Mouse (Mus musculus) CH12.LX (cell line): ENCODE measurements around the gene Setd2. TPM values are rescaled to one million over a fixed set of nuclear protein-coding genes. Genes with fewer than 3 reads are reported as not detected.

Source experiments
- DNase-seq: peaks from one replicate; pipeline ENCODE4 v3.0.0-alpha.2; 2013; ENCODE audit errors: extremely low read depth
- H3K27ac ChIP-seq: 2 replicates; pipeline ENCODE4 v1.5.1; 2012; ENCODE audit warnings: low read depth, mild to moderate bottlenecking, control low read depth, moderate library complexity; ENCODE audit not compliant: insufficient read depth
- H3K27me3 ChIP-seq: replicated peaks from 2 replicates; pipeline ENCODE3; 2012; ENCODE audit warnings: inconsistent platforms
- H3K36me3 ChIP-seq, 2 experiments: replicated peaks in 1 of 2; 2 replicates each; pipeline versions ENCODE3 to v1.6.1; 2012; ENCODE audit warnings: inconsistent platforms in 1 of 2, low read length in 1 of 2, mild to moderate bottlenecking in 1 of 2, mixed read lengths in 1 of 2, moderate library complexity in 1 of 2; ENCODE audit not compliant: control insufficient read depth in 1 of 2, insufficient read depth in 1 of 2
- H3K4me1 ChIP-seq, 2 experiments: 2 replicates each; pipeline ENCODE4 v1.6.1; 2012; ENCODE audit warnings: inconsistent platforms in 1 of 2, moderate library complexity in 1 of 2; ENCODE audit not compliant: insufficient read depth in 2 of 2, control insufficient read depth in 1 of 2
- H3K4me2 ChIP-seq: 2 replicates; pipeline ENCODE4 v1.6.1; 2012; ENCODE audit warnings: low read depth, mild to moderate bottlenecking, control low read depth; ENCODE audit not compliant: poor library complexity, insufficient read depth, severe bottlenecking
- H3K4me3 ChIP-seq, 3 experiments: fragments of 150-350 bp in 1 of 3; sonication (generic) in 1 of 3; replicated peaks in 1 of 3; 2 replicates each; pipeline versions ENCODE3 to v1.5.1; 2011 to 2012; ENCODE audit warnings: low read depth in 2 of 3, low read length in 2 of 3, mild to moderate bottlenecking in 2 of 3, moderate library complexity in 2 of 3, control low read depth in 1 of 3, improper control_type of control experiment in 1 of 3, inconsistent platforms in 1 of 3, mixed read lengths in 1 of 3; ENCODE audit not compliant: poor library complexity in 1 of 3
- H3K79me2 ChIP-seq: replicated peaks from 2 replicates; pipeline ENCODE4 v1.6.1; 2012; ENCODE audit warnings: mild to moderate bottlenecking, moderate library complexity; ENCODE audit not compliant: control insufficient read depth, poor library complexity, insufficient read depth, severe bottlenecking; ENCODE audit errors: extremely low read depth
- H3K9ac ChIP-seq: 2 replicates; pipeline ENCODE4 v1.6.1; 2012; ENCODE audit warnings: low read depth, mild to moderate bottlenecking, control low read depth, moderate library complexity; ENCODE audit not compliant: insufficient read depth
- H3K9me3 ChIP-seq: replicated peaks from 2 replicates; pipeline ENCODE3; 2012; ENCODE audit warnings: low read length, inconsistent platforms, mixed read lengths
- BHLHE40 ChIP-seq: IDR thresholded peaks from 2 replicates; pipeline ENCODE4 v1.6.1; 2011; ENCODE audit warnings: mild to moderate bottlenecking, low read depth, low read length, improper control_type of control experiment
- CHD1 ChIP-seq: IDR thresholded peaks from 2 replicates; pipeline ENCODE4 v1.6.1; 2012; ENCODE audit warnings: low read depth, low read length, improper control_type of control experiment, inconsistent platforms
- CTCF ChIP-seq, 2 experiments: IDR thresholded peaks in 1 of 2; conservative IDR thresholded peaks in 1 of 2; 2 replicates each; pipeline ENCODE4 v1.5.1; 2011 to 2012; ENCODE audit warnings: low read depth in 2 of 2, low read length in 2 of 2, improper control_type of control experiment in 1 of 2, inconsistent platforms in 1 of 2, mild to moderate bottlenecking in 1 of 2, moderate library complexity in 1 of 2
- E2F4 ChIP-seq: IDR thresholded peaks from 2 replicates; pipeline ENCODE4 v1.6.1; 2011; ENCODE audit warnings: low read depth, low read length, improper control_type of control experiment; ENCODE audit not compliant: insufficient replicate concordance
- ELF1 ChIP-seq: IDR thresholded peaks from 2 replicates; pipeline ENCODE4 v1.6.1; 2014; ENCODE audit warnings: low read depth, mild to moderate bottlenecking, inconsistent platforms, low read length, improper control_type of control experiment
- IRF4 ChIP-seq: IDR thresholded peaks from 2 replicates; pipeline ENCODE4 v1.6.1; 2014; ENCODE audit warnings: low read depth, mild to moderate bottlenecking, inconsistent platforms, low read length, improper control_type of control experiment
- JUN ChIP-seq: IDR thresholded peaks from 2 replicates; pipeline ENCODE4 v1.6.1; 2011; ENCODE audit warnings: low read depth, mild to moderate bottlenecking, low read length, improper control_type of control experiment, moderate library complexity; ENCODE audit not compliant: insufficient read depth
- JUND ChIP-seq: conservative IDR thresholded peaks from 2 replicates; pipeline ENCODE4 v1.6.1; 2011; ENCODE audit warnings: low read depth, low read length, improper control_type of control experiment
- KAT2A ChIP-seq: IDR thresholded peaks from 2 replicates; pipeline ENCODE4 v1.6.1; 2012; ENCODE audit warnings: low read length, improper control_type of control experiment, inconsistent platforms; ENCODE audit not compliant: insufficient replicate concordance
- MAFK ChIP-seq: IDR thresholded peaks from 2 replicates; pipeline ENCODE4 v1.6.1; 2011; ENCODE audit warnings: low read length, improper control_type of control experiment; ENCODE audit not compliant: insufficient replicate concordance
- MAX ChIP-seq: IDR thresholded peaks from 2 replicates; pipeline ENCODE4 v1.6.1; 2011; ENCODE audit warnings: low read length, improper control_type of control experiment
- MAZ ChIP-seq: IDR thresholded peaks from 2 replicates; pipeline ENCODE4 v1.6.1; 2012; ENCODE audit warnings: low read depth, mild to moderate bottlenecking, inconsistent platforms, low read length, improper control_type of control experiment, moderate library complexity
- MXI1 ChIP-seq: IDR thresholded peaks from 2 replicates; pipeline ENCODE4 v1.6.1; 2011; ENCODE audit warnings: mild to moderate bottlenecking, low read depth, low read length, improper control_type of control experiment
- MYC ChIP-seq: IDR thresholded peaks from 2 replicates; pipeline ENCODE4 v1.6.1; 2011; ENCODE audit warnings: low read depth, mild to moderate bottlenecking, improper control_type of control experiment, low read length
- NRF1 ChIP-seq: IDR thresholded peaks from 2 replicates; pipeline ENCODE4 v1.6.1; 2014; ENCODE audit warnings: low read depth, mild to moderate bottlenecking, inconsistent platforms, low read length, improper control_type of control experiment, moderate library complexity
- POLR2A ChIP-seq: IDR thresholded peaks from 2 replicates; pipeline ENCODE4 v1.6.1; 2011; ENCODE audit warnings: low read depth, mild to moderate bottlenecking, improper control_type of control experiment, low read length
- POLR2AphosphoS2 ChIP-seq: IDR thresholded peaks from 2 replicates; pipeline ENCODE4 v1.6.1; 2011; ENCODE audit warnings: low read depth, low read length, improper control_type of control experiment
- RAD21 ChIP-seq: IDR thresholded peaks from 2 replicates; pipeline ENCODE4 v1.6.1; 2011; ENCODE audit warnings: low read depth, mild to moderate bottlenecking, low read length, improper control_type of control experiment, moderate library complexity
- RCOR1 ChIP-seq: conservative IDR thresholded peaks from 2 replicates; pipeline ENCODE4 v1.6.1; 2012; ENCODE audit warnings: low read depth, mild to moderate bottlenecking, inconsistent platforms, low read length, improper control_type of control experiment
- SIN3A ChIP-seq: IDR thresholded peaks from 2 replicates; pipeline ENCODE4 v1.6.1; 2012; ENCODE audit warnings: low read length, improper control_type of control experiment, inconsistent platforms
- SMC3 ChIP-seq: IDR thresholded peaks from 2 replicates; pipeline ENCODE4 v1.6.1; 2011; ENCODE audit warnings: low read depth, low read length, improper control_type of control experiment
- TBP ChIP-seq: conservative IDR thresholded peaks from 2 replicates; pipeline ENCODE4 v1.6.1; 2011; ENCODE audit warnings: low read depth, low read length, improper control_type of control experiment
- USF2 ChIP-seq: conservative IDR thresholded peaks from 2 replicates; pipeline ENCODE4 v1.6.1; 2011; ENCODE audit warnings: low read depth, low read length, improper control_type of control experiment
- ZC3H11A ChIP-seq: IDR thresholded peaks from 2 replicates; pipeline ENCODE4 v1.6.1; 2012; ENCODE audit warnings: low read depth, mild to moderate bottlenecking, inconsistent platforms, low read length, improper control_type of control experiment
- ZKSCAN1 ChIP-seq: IDR thresholded peaks from 2 replicates; pipeline ENCODE4 v1.6.1; 2012; ENCODE audit warnings: low read depth, inconsistent platforms, low read length, improper control_type of control experiment, borderline replicate concordance
- dilution Hi-C: fragments of 300-500 bp; cut with MboI; formaldehyde crosslinking; loops from 2 replicates; pipeline ENCODE4 v1.14.3; 2020; ENCODE audit warnings: low sequenced_read_pairs; ENCODE audit not compliant: extremely low pct_unique_long_range_greater_than_20kb, extremely low pct_ligation_motif_present
- in situ Hi-C: fragments of 300-500 bp; cut with MboI; formaldehyde crosslinking; loops from 3 replicates; pipeline ENCODE4 v1.14.3; 2019; ENCODE audit warnings: low sequenced_read_pairs, low pct_ligation_motif_present, low pct_unique_long_range_greater_than_20kb, mixed read lengths
- polyA plus RNA-seq: library from polyadenylated mRNA; unstranded; fragments of >175 nt; gene quantifications from 2 replicates; pipeline ENCODE4 v1.2.1, GENCODE M21; 2012; ENCODE audit warnings: low read depth; ENCODE audit not compliant: insufficient read length
- total RNA-seq, 2 experiments: library from RNA; depleted of rRNA; stranded (reverse); fragments of 300-350 nt in 1 of 2; fragments of >200 nt in 1 of 2; gene quantifications; 2 replicates each; pipeline ENCODE4 v1.2.3; 2012 to 2014

Gene Setd2
- total and polyA plus RNA-seq, 3 experiments: 35.8 to 87.1 (median 41.6) TPM

DNA sequence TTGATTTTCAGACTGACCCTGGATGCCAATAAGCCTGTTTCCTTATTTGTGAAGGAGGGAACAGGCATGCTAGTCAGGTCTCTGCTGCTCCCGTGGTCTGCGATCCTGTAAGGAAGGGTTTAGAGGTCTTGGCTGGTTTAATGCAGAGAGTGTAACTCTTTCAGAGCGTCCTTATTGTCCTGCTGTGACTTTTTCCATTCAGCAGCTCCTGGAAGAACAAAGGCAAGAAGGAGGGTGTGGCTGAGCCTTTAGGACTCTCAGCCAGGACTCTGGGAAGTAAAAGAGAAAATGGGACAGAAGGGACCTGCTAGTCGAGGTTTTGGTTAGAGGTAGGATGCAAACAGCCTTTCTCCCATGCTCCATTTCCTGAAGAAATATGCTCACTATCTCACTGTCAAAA lies 43.6 kb upstream of the Setd2 start:
- no peak for DNase-seq
- no peaks in the 10 kb centered on the region for H3K27me3 ChIP-seq
- no peak for TF ChIP-seq NRF1
- no peak for TF ChIP-seq MXI1
- no peak for TF ChIP-seq ZKSCAN1
- no peak overlapping the region for H3K4me3 ChIP-seq
- no peaks in the 10 kb centered on the region for H3K79me2 ChIP-seq
- H3K27ac ChIP-seq: no peak overlapping the region
- H3K36me3 ChIP-seq: peaks cover 0 to 3% of the 10 kb centered on the region in 2 experiments
- peaks cover 8% of the 10 kb centered on the region for H3K9me3 ChIP-seq
- dilution Hi-C loops (no loop called here), in situ Hi-C loops (no loop called here)
- no peak overlapping the region for H3K4me2 ChIP-seq
- H3K4me1 ChIP-seq: no peaks in the 10 kb centered on the region
- H3K9ac ChIP-seq: no peak overlapping the region

DNA sequence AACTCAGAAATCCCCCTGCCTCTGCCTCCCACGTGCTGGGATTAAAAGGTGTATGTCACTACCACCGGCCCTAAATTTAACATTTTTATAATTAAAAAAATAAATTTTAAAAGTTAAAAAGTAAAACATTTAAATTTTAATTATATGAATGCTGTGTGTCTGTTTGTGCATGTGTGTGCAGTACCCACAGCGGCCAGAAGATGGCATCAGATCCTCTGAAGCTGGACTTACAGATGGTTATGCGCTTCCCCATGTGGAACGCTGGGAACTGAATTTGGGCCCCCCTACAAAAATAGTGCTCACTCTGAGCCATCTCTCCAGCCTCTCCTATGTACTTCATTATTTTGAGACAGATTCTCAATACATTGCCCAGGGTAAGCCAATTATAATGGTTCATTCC lies 41.5 kb upstream of the Setd2 start:
- H3K36me3 ChIP-seq: peaks cover 0 to 5% of the 10 kb centered on the region in 2 experiments
- in situ Hi-C loops: no loop called here
- no peak overlapping the region for H3K27ac ChIP-seq
- no peak overlapping the region for H3K4me3 ChIP-seq
- no peaks in the 10 kb centered on the region for H3K27me3 ChIP-seq
- no peaks in the 10 kb centered on the region for H3K4me1 ChIP-seq
- no peaks in the 10 kb centered on the region for H3K79me2 ChIP-seq
- DNase-seq: no peak
- H3K9me3 ChIP-seq: peaks cover 8% of the 10 kb centered on the region
- no peak overlapping the region for H3K4me2 ChIP-seq
- TF ChIP-seq SMC3 (peak; percentile 57), ZC3H11A (no peak), E2F4 (no peak), MAZ (no peak), POLR2AphosphoS2 (no peak), CTCF (conservative IDR thresholded peaks at IDR 0.05 in 1 of 2, IDR thresholded peaks at IDR 0.05 in 1 of 2; ENCODE audit: low read depth in 2 of 2, low read length in 2 of 2) (peak; percentile 29 to 57; a peak in 3 of 4 replicates), IRF4 (no peak), JUN (no peak), ELF1 (no peak), SIN3A (no peak), USF2 (no peak), JUND (no peak), MYC (no peak), BHLHE40 (no peak), TBP (no peak), RCOR1 (no peak), MAFK (no peak), MAX (no peak), KAT2A (no peak), CHD1 (no peak), RAD21 (peak; percentile 46), POLR2A (no peak)
- H3K9ac ChIP-seq: no peak overlapping the region
- dilution Hi-C loops: no loop called here
